Mouse (Mus musculus) myocyte (in vitro differentiated cells): Measurements from ENCODE around the gene Ppm1a. TPM values are rescaled to one million over a fixed set of nuclear protein-coding genes. Genes with fewer than 3 reads are reported as not detected.

Experiments
- H3K27me3 ChIP-seq: one replicate; pipeline ENCODE4 v1.6.1; 2011; ENCODE audit not compliant: control insufficient read depth, insufficient read depth, insufficient read length
- H3K36me3 ChIP-seq: one replicate; pipeline ENCODE4 v1.6.1; 2011; ENCODE audit not compliant: control insufficient read depth, insufficient read depth
- H3K4me2 ChIP-seq: one replicate; pipeline ENCODE4 v1.6.1; 2011; ENCODE audit warnings: low read depth, control low read depth
- H3K4me3 ChIP-seq: one replicate; pipeline ENCODE4 v1.5.1; 2011; ENCODE audit warnings: mild to moderate bottlenecking, control low read depth, moderate library complexity
- H3K79me2 ChIP-seq: one replicate; pipeline ENCODE4 v1.6.1; 2011; ENCODE audit not compliant: control insufficient read depth, insufficient read depth
- H3ac ChIP-seq: one replicate; pipeline ENCODE4 v1.6.1; 2011; ENCODE audit not compliant: control insufficient read depth, insufficient read length
- CEBPB ChIP-seq: IDR thresholded peaks from 2 replicates; pipeline ENCODE4 v1.6.1; 2011; ENCODE audit warnings: mild to moderate bottlenecking, moderate library complexity; ENCODE audit not compliant: poor library complexity, insufficient read depth, severe bottlenecking
- E2F4 ChIP-seq: IDR thresholded peaks from one replicate; pipeline ENCODE4 v1.6.1; 2011; ENCODE audit warnings: mild to moderate bottlenecking, control low read depth, moderate library complexity; ENCODE audit not compliant: insufficient read depth
- MAX ChIP-seq: IDR thresholded peaks from one replicate; pipeline ENCODE4 v1.6.1; 2011; ENCODE audit warnings: low read depth, mild to moderate bottlenecking, control low read depth
- MYOD1 ChIP-seq, 3 experiments: IDR thresholded peaks; one replicate each; pipeline ENCODE4 v1.6.1; 2011; ENCODE audit warnings: control low read depth in 2 of 3, low read depth in 2 of 3, mild to moderate bottlenecking in 2 of 3, moderate library complexity in 1 of 3; ENCODE audit not compliant: insufficient read length in 2 of 3, control insufficient read depth in 1 of 3
- MYOG ChIP-seq, 3 experiments: IDR thresholded peaks; one replicate each; pipeline ENCODE4 v1.6.1; 2011; ENCODE audit warnings: control low read depth in 2 of 3, low read depth in 2 of 3, mild to moderate bottlenecking in 2 of 3; ENCODE audit not compliant: insufficient read length in 2 of 3, control insufficient read depth in 1 of 3, insufficient read depth in 1 of 3
- POLR2A ChIP-seq: IDR thresholded peaks from one replicate; pipeline ENCODE4 v1.6.1; 2011; ENCODE audit warnings: low read depth, mild to moderate bottlenecking, control low read depth, moderate library complexity; ENCODE audit not compliant: insufficient read length
- POLR2AphosphoS2 ChIP-seq: IDR thresholded peaks from one replicate; pipeline ENCODE4 v1.6.1; 2011; ENCODE audit warnings: low read depth, control low read depth; ENCODE audit not compliant: insufficient read length
- REST ChIP-seq: IDR thresholded peaks from one replicate; pipeline ENCODE4 v1.6.1; 2011; ENCODE audit warnings: mild to moderate bottlenecking, control low read depth, moderate library complexity; ENCODE audit not compliant: insufficient read depth, insufficient read length
- SRF ChIP-seq: IDR thresholded peaks from one replicate; pipeline ENCODE4 v1.6.1; 2011; ENCODE audit warnings: low read depth; ENCODE audit not compliant: control insufficient read depth, insufficient read length
- TCF12 ChIP-seq: IDR thresholded peaks from one replicate; pipeline ENCODE4 v1.6.1; 2011; ENCODE audit warnings: mild to moderate bottlenecking, control low read depth; ENCODE audit not compliant: poor library complexity, insufficient read depth, severe bottlenecking
- TCF3 ChIP-seq: IDR thresholded peaks from one replicate; pipeline ENCODE4 v1.6.1; 2011; ENCODE audit warnings: low read depth, control low read depth; ENCODE audit not compliant: insufficient read length
- USF1 ChIP-seq: IDR thresholded peaks from one replicate; pipeline ENCODE4 v1.6.1; 2011; ENCODE audit warnings: low read depth, mild to moderate bottlenecking, control low read depth, moderate library complexity
- polyA plus RNA-seq: library from polyadenylated mRNA; unstranded; fragments of >200 nt; fragmentation: generic; extraction: Trizol; gene quantifications from one replicate; pipeline ENCODE4 v1.2.1, GENCODE M21; 2012; ENCODE audit warnings: missing spikeins

Ppm1a gene
- polyA plus RNA-seq, 1 experiment = 126 TPM

GRCm38 (mm10) chr12:72843135-72843534 lies 85.9 kb downstream of the Ppm1a start:
- Histone ChIP-seq H3K4me3 (no peak overlapping the region), H3K27me3 (peaks cover 20% of the 10 kb centered on the region), H3K36me3 (no peaks in the 10 kb centered on the region), H3K4me2 (no peak overlapping the region), H3ac (no peak overlapping the region), H3K79me2 (no peaks in the 10 kb centered on the region)
- TF ChIP-seq POLR2AphosphoS2 = no peak
- TF ChIP-seq MYOG (IDR thresholded peaks at IDR 0.05; ENCODE audit: control insufficient read depth in 1 of 3, insufficient read depth in 1 of 3, insufficient read length in 2 of 3, low read depth in 2 of 3) = no peak
- TF ChIP-seq CEBPB = no peak
- TF ChIP-seq POLR2A = no peak
- no peak for TF ChIP-seq E2F4
- no peak for TF ChIP-seq REST
- TF ChIP-seq TCF3 = no peak
- no peak for TF ChIP-seq TCF12
- no peak for TF ChIP-seq MYOD1 (IDR thresholded peaks at IDR 0.05; ENCODE audit: control insufficient read depth in 1 of 3, insufficient read length in 2 of 3, low read depth in 2 of 3)
- TF ChIP-seq SRF = no peak
- TF ChIP-seq USF1 = no peak

DNA sequence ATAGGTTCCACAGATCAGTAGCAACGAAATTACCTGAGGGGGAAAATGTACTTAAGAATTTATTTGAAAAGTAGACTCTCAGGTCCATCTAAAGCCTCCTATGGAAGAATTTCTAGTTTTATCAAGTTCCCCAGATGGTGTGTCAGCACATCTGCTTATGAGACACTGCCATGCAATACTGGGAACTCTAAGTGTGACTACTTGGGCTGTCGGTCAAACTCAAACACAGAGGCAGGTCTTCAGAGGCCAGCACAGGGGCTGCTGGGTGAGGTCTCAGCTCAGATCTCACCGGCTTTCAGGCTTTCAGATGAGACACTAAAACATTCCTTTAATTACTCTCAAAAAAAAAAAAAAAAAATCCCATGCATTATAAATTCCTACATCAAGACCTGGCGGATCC lies 86.3 kb downstream of the Ppm1a start:
- no peaks in the 10 kb centered on the region for H3K36me3 ChIP-seq
- no peak overlapping the region for H3K4me3 ChIP-seq

GRCm38 (mm10) chr12:72843973-72844620 lies 86.8 kb downstream of the Ppm1a start:
- no peak for TF ChIP-seq MYOG (IDR thresholded peaks at IDR 0.05; ENCODE audit: control insufficient read depth in 1 of 3, insufficient read depth in 1 of 3, insufficient read length in 2 of 3, low read depth in 2 of 3)
- TF ChIP-seq USF1 = peak; percentile 17
- Histone ChIP-seq H3ac (no peak overlapping the region), H3K4me3 (no peak overlapping the region), H3K36me3 (no peaks in the 10 kb centered on the region), H3K79me2 (no peaks in the 10 kb centered on the region), H3K4me2 (no peak overlapping the region), H3K27me3 (peaks cover 20% of the 10 kb centered on the region)

More for the DNA sequence above, 86.3 kb downstream of the Ppm1a start:
- Histone ChIP-seq H3K79me2 (no peaks in the 10 kb centered on the region), H3K4me2 (no peak overlapping the region), H3K27me3 (peaks cover 20% of the 10 kb centered on the region), H3ac (no peak overlapping the region)
- TF ChIP-seq POLR2AphosphoS2 (no peak), POLR2A (no peak), TCF12 (no peak), SRF (no peak), REST (no peak), MYOG (IDR thresholded peaks at IDR 0.05; ENCODE audit: control insufficient read depth in 1 of 3, insufficient read depth in 1 of 3, insufficient read length in 2 of 3, low read depth in 2 of 3) (no peak), MYOD1 (IDR thresholded peaks at IDR 0.05; ENCODE audit: control insufficient read depth in 1 of 3, insufficient read length in 2 of 3, low read depth in 2 of 3) (no peak), CEBPB (no peak)

DNA sequence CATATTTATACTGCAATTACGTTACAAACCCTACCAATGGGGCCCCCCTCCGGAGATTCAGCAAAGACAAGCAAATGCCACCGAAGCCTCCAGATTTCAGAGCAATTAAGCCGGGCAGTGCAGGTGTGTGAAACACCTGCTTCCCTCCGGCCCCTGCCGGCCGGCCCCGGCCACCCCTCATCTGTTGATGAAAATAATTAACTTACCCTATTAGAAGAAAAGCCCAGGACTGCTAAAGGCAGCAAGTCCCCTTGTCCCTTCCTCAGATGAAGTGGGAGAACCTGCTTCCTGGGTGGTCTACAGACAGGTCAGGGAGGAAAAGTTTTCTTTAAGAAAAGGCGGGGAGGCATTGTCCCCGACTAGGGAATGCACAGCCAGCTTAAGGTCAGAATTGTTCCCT lies 88.7 kb downstream of the Ppm1a start:
- Histone ChIP-seq H3K27me3 (peaks cover 20% of the 10 kb centered on the region), H3K4me3 (no peak overlapping the region), H3K36me3 (no peaks in the 10 kb centered on the region), H3K4me2 (no peak overlapping the region), H3K79me2 (no peaks in the 10 kb centered on the region), H3ac (no peak overlapping the region)
- no peak for TF ChIP-seq POLR2AphosphoS2
- TF ChIP-seq CEBPB = no peak
- TF ChIP-seq MYOG (IDR thresholded peaks at IDR 0.05; ENCODE audit: control insufficient read depth in 1 of 3, insufficient read depth in 1 of 3, insufficient read length in 2 of 3, low read depth in 2 of 3) = no peak
- no peak for TF ChIP-seq POLR2A
- no peak for TF ChIP-seq TCF3
- no peak for TF ChIP-seq USF1
- no peak for TF ChIP-seq REST
- no peak for TF ChIP-seq MAX
- TF ChIP-seq E2F4 = no peak
- TF ChIP-seq TCF12 = no peak
- no peak for TF ChIP-seq SRF
- no peak for TF ChIP-seq MYOD1 (IDR thresholded peaks at IDR 0.05; ENCODE audit: control insufficient read depth in 1 of 3, insufficient read length in 2 of 3, low read depth in 2 of 3)

- no peak overlapping the region for H3K4me3 ChIP-seq
- H3K27me3 ChIP-seq = peaks cover 20% of the 10 kb centered on the region
- H3K36me3 ChIP-seq = no peaks in the 10 kb centered on the region
- TF ChIP-seq MYOG (IDR thresholded peaks at IDR 0.05; ENCODE audit: control insufficient read depth in 1 of 3, insufficient read depth in 1 of 3, insufficient read length in 2 of 3, low read depth in 2 of 3) = no peak
- TF ChIP-seq POLR2AphosphoS2 = no peak
- TF ChIP-seq REST = no peak
- no peak for TF ChIP-seq TCF12
- no peak for TF ChIP-seq POLR2A
- TF ChIP-seq MYOD1 (IDR thresholded peaks at IDR 0.05; ENCODE audit: control insufficient read depth in 1 of 3, insufficient read length in 2 of 3, low read depth in 2 of 3) = no peak
- TF ChIP-seq MAX = no peak
- no peak for TF ChIP-seq CEBPB
- TF ChIP-seq E2F4 = no peak
- no peak for TF ChIP-seq TCF3
- no peak for TF ChIP-seq SRF
- no peak for TF ChIP-seq USF1
- no peak overlapping the region for H3K4me2 ChIP-seq
- no peaks in the 10 kb centered on the region for H3K79me2 ChIP-seq
- no peak overlapping the region for H3ac ChIP-seq
These were observed 90.5 kb downstream of the Ppm1a start for GRCm38 (mm10) chr12:72847725-72848124.

Other genes with a start within 250 kb of the Ppm1a start
- gene Pcnx4, start 221.1 kb upstream of the Ppm1a start, polyA plus RNA-seq = 4.5 TPM
- gene Gm4756, start 107.8 kb upstream of the Ppm1a start, polyA plus RNA-seq = not detected
- gene Dhrs7, start 92.5 kb upstream of the Ppm1a start, polyA plus RNA-seq = 111 TPM
- not detected for gene Six6, start 182.4 kb downstream of the Ppm1a start, polyA plus RNA-seq
- gene 4930447C04Rik, start 183.3 kb downstream of the Ppm1a start, polyA plus RNA-seq = not detected